Mouse (Mus musculus) hindbrain, embryonic 14.5 days (tissue): ENCODE measurements around the gene Dnajc8. TPM values are rescaled to one million over a fixed set of nuclear protein-coding genes. Genes with fewer than 3 reads are reported as not detected.

Source experiments
- ATAC-seq: fragments of 200-750 bp; cut with Nextera tagmentation; 2 replicates; pipeline ENCODE4 v1.8.0; 2017; ENCODE audit warnings: moderate number of reproducible peaks, mild to moderate bottlenecking, moderate TSS enrichment, moderate library complexity; ENCODE audit not compliant: low FRiP score
- DNase-seq: peaks from one replicate; pipeline ENCODE4 v3.0.0-alpha.2; 2015; ENCODE audit warnings: low spot score
- H3K27ac ChIP-seq: fragments of 300-500 bp; sonication (generic); 2 replicates; pipeline ENCODE4 v1.5.1; 2014; ENCODE audit warnings: mild to moderate bottlenecking, moderate library complexity
- H3K27me3 ChIP-seq: fragments of 300-500 bp; sonication (generic); 2 replicates; pipeline ENCODE4 v1.6.1; 2014; ENCODE audit warnings: mild to moderate bottlenecking, low read length, mixed read lengths; ENCODE audit not compliant: control insufficient read depth, insufficient read depth
- H3K36me3 ChIP-seq: fragments of 300-500 bp; sonication (generic); replicated peaks from 2 replicates; pipeline ENCODE4 v1.6.1; 2014; ENCODE audit not compliant: control insufficient read depth, insufficient read depth
- H3K4me1 ChIP-seq: fragments of 300-500 bp; sonication (generic); replicated peaks from 2 replicates; pipeline ENCODE4 v1.6.1; 2014; ENCODE audit warnings: antibody characterized with exemption, low read length, mixed read lengths; ENCODE audit not compliant: control insufficient read depth, insufficient read depth
- H3K4me2 ChIP-seq: fragments of 300-500 bp; sonication (generic); replicated peaks from 2 replicates; pipeline ENCODE4 v1.6.1; 2014; ENCODE audit warnings: mild to moderate bottlenecking, moderate library complexity
- H3K4me3 ChIP-seq: fragments of 300-500 bp; sonication (generic); replicated peaks from 2 replicates; pipeline ENCODE4 v1.5.1; 2014; ENCODE audit warnings: mild to moderate bottlenecking, low read length
- H3K9ac ChIP-seq: fragments of 300-500 bp; sonication (generic); 2 replicates; pipeline ENCODE4 v1.6.1; 2014
- H3K9me3 ChIP-seq: fragments of 300-500 bp; sonication (generic); 2 replicates; pipeline ENCODE4 v1.6.1; 2016; ENCODE audit warnings: low read length; ENCODE audit not compliant: control insufficient read depth
- WGBS: fragments of 180-500 bp; shearing (Covaris S2); extraction: QIAGEN DNeasy Blood & Tissue Kit; methylation state at CpG from one replicate; pipeline ENCODE4 v1.1.7; 2014; 5-methylcytosine and 5-hydroxymethylcytosine counted together
- polyA plus RNA-seq: library from polyadenylated mRNA; unstranded; fragments of >200 nt; fragmentation: Nextera tagmentation; extraction: Ambion mirVana; gene quantifications from 2 replicates; pipeline ENCODE4 v1.2.1, GENCODE M21; 2014

The Dnajc8 gene
- polyA plus RNA-seq, 1 experiment from 2014 or later = 136 TPM

DNA sequence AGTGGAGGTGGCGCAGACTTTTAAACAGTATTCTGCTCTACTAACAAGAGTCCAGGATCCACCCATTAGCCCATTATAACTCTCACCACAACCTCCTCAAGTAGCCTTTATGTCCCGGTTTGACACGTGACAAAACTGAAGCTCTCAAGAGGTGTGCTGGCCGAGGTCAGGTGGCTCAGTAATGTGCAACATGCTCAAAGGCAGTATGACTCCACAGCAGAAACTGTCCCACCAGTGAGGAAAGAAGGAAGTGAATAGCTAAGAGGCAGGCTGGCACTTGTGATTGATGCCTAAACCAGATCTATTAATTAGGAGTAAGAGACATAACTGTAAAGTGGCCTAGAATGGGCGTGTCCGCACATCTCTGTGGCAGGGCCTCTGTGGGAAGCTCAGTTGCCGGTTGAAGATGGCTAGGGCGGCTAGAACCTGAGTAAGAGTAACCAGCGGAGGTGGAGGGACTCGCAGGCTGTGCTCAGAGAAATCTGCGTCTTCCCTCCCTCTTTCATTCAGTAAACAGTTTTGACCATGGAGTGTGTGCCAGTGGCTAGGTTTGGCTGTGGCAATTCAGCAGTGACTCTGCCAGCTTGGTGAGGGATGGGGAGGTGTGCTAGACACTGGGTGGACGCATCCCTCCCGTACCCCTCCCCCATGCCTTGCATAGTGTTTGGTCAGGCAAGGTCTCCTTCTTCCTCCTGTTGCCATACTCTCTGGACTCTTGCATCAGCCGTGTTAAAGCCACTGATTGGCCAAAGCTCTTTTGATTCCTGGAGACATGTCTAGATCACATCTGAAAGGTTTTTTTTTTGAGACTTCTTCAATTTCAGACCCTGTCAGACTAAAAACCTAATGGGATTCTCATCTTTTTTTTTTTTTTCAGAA lies 21.7 kb upstream of the Dnajc8 start:
- Histone ChIP-seq H3K27ac (no peak overlapping the region), H3K9ac (no peak overlapping the region), H3K4me1 (peaks cover 9% of the 10 kb centered on the region; the same call in 1 of the 2 replicates), H3K9me3 (no peaks in the 10 kb centered on the region), H3K36me3 (no peaks in the 10 kb centered on the region), H3K4me2 (no peak overlapping the region), H3K27me3 (peaks cover 7% of the 10 kb centered on the region; the same call in 1 of the 2 replicates), H3K4me3 (no peak overlapping the region)
- 32% methylated on average over 14 of the region's 14 CpGs for WGBS
- no peak for ATAC-seq
- no peak for DNase-seq

DNA sequence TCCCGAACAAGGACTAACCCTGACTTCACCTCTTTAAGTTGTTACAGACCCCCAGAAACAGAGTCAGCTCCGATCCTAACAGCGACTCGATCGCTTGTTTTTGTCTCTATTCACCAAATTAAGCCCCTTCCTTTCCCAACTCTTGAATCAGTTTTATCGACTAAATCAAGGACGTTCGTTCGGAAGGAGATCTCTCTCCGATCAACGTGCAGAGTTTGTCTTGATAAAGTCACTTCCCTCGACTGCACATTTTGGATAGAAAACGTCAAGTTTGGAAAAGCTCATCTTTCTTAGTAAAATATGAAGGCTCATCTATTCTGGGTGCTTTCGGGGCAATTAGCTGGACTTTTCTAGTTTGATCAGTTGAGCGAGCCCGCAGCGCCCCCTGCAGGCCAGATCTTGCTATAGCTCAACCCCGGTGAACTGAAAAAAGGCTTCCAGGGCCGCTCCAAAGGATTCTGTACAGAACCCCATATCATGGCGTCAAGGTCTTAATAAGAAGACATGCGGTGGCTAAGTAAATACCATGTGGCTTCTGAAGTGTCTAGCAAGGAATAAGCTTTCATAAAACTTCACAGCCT lies 20.7 kb upstream of the Dnajc8 start:
- Histone ChIP-seq H3K9ac (peak overlapping the region; percentile 38), H3K4me1 (peaks cover 5% of the 10 kb centered on the region; the same call in 1 of the 2 replicates), H3K4me3 (peak overlapping the region; percentile 41), H3K27me3 (peaks cover 7% of the 10 kb centered on the region; the same call in 1 of the 2 replicates), H3K36me3 (no peaks in the 10 kb centered on the region), H3K9me3 (no peaks in the 10 kb centered on the region), H3K27ac (peak overlapping the region; percentile 68), H3K4me2 (peak overlapping the region; percentile 98)
- no peak for ATAC-seq
- WGBS = 2% methylated on average over 21 of the region's 21 CpGs
- peak; percentile 90 for DNase-seq

DNA sequence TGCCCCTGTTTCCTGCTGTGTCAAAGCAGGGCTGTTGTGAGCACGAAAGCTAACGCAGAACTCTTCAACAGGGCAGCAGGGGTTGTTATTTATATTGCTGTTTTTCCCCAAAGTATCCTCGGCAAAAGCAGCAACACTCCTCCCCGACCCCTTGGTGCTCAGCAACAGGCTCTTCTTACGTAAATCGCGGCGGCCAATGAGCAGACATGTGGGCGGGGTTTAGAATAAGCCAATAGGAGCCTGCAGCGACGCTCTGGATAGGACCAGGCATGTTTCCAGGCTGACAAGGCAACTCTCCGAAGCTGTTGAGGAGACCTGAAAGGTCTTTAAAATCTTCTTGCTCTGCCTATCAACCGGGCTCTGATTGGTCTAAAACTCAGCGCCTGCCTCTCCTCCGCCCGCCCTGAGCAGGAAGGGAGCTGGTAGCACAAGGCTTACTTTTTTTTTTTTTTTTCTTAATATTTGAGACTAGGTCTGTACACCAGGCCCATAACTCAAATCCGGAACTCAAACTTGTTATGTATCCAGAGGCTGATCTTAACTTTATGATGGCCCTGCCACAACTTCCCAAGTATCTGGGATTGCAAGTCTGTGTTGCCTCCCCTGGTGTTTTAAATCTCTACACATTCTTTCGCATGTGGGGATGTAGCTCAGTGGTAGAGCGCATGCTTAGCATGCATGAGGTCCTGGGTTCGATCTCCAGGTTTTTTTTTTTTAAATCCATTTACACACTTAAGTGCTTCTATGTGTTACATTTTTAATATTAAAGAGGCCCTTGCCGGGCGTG lies 19.8 kb upstream of the Dnajc8 start:
- peaks cover 5% of the 10 kb centered on the region; the same call in 1 of the 2 replicates for H3K4me1 ChIP-seq
- DNase-seq = peak; percentile 90
- peak overlapping the region; percentile 68 for H3K27ac ChIP-seq
- peak overlapping the region; percentile 38 for H3K9ac ChIP-seq
- no peaks in the 10 kb centered on the region for H3K9me3 ChIP-seq
- H3K36me3 ChIP-seq = no peaks in the 10 kb centered on the region
- ATAC-seq = peak; percentile 93
- peak overlapping the region; percentile 98 for H3K4me2 ChIP-seq
- WGBS = 21% methylated on average over 22 of the region's 22 CpGs
- H3K27me3 ChIP-seq = peaks cover 7% of the 10 kb centered on the region; the same call in 1 of the 2 replicates
- peak overlapping the region; percentile 41 for H3K4me3 ChIP-seq

DNA sequence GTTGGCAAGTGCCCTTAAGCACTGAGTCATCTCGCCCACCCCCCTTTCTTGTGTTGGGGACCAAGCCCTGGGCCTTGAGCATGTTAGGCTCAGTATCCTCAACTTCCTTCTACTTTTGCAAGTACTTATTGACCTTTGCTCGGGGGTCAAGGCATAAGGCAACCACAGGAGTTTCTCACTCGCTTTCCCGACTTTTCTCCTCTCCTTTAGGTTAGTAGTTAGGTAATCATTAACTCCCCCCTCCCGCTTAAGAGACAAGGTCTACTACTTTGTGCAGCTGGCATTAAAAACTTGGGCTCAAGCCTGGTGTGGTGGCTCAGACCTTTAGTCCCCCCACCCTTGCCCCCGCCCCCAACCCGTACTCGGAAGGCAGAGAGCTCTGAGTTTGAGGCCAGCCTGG lies 17.3 kb upstream of the Dnajc8 start:
- Histone ChIP-seq H3K9me3 (no peaks in the 10 kb centered on the region), H3K4me1 (peaks cover 5% of the 10 kb centered on the region; the same call in 1 of the 2 replicates), H3K9ac (no peak overlapping the region), H3K4me3 (no peak overlapping the region), H3K4me2 (no peak overlapping the region), H3K27ac (no peak overlapping the region), H3K36me3 (no peaks in the 10 kb centered on the region), H3K27me3 (peaks cover 7% of the 10 kb centered on the region; the same call in 1 of the 2 replicates)
- DNase-seq (no peak), ATAC-seq (no peak)
- WGBS = 69% methylated on average over 8 of the region's 8 CpGs

DNA sequence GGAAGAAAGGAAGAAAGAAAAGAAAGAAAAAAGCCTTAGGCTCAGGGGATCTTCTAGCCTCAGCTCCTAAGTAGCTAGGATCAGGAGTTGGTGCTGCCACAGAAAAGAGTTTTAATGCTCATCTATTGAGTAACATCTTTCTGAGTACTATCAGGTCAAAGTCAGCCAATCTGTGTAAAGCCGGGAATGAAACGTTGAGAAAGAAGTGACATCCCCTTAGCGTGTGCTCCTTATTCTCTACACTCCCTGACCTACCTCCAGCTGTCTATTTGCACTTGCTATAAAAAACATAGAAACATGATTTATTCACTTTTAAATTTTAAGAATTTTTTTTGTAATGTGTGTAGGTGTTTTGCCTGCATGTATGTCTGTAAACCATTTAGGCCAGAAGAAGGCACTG lies 16.2 kb upstream of the Dnajc8 start:
- DNase-seq = no peak
- H3K36me3 ChIP-seq = no peaks in the 10 kb centered on the region
- H3K9ac ChIP-seq = no peak overlapping the region
- no peak overlapping the region for H3K4me3 ChIP-seq
- no peaks in the 10 kb centered on the region for H3K27me3 ChIP-seq
- H3K4me1 ChIP-seq = peaks cover 5% of the 10 kb centered on the region; the same call in 1 of the 2 replicates
- H3K27ac ChIP-seq = no peak overlapping the region
- no peak for ATAC-seq
- WGBS = 91% methylated on average over 3 of the region's 3 CpGs
- no peaks in the 10 kb centered on the region for H3K9me3 ChIP-seq
- no peak overlapping the region for H3K4me2 ChIP-seq

DNA sequence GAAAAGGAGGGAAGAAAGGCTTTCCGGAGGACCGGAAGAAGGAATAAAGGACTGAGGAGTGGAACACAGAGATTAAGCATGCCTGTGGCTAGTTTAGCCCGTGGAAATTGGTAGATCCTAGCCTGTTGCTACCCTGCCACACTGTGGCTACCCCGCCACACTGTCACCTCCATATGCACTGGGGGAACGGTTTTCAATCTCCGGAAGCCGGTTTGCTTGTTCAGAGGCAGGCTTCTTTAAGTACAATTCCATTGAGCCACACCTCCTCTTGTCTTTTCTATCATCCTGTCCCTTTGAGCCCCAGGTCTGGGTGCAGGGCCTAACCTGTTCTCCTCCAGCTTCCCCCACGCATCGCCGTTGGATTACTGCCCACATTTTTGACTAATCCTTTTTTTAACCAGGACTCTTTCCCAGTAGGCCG lies 11.0 kb upstream of the Dnajc8 start:
- Histone ChIP-seq H3K27ac (no peak overlapping the region), H3K9ac (no peak overlapping the region), H3K27me3 (no peaks in the 10 kb centered on the region), H3K36me3 (peaks cover 3% of the 10 kb centered on the region; the same call in 1 of the 2 replicates), H3K4me3 (no peak overlapping the region), H3K4me1 (no peaks in the 10 kb centered on the region), H3K4me2 (no peak overlapping the region), H3K9me3 (no peaks in the 10 kb centered on the region)
- WGBS = 18% methylated on average over 11 of the region's 11 CpGs
- no peak for DNase-seq
- no peak for ATAC-seq

DNA sequence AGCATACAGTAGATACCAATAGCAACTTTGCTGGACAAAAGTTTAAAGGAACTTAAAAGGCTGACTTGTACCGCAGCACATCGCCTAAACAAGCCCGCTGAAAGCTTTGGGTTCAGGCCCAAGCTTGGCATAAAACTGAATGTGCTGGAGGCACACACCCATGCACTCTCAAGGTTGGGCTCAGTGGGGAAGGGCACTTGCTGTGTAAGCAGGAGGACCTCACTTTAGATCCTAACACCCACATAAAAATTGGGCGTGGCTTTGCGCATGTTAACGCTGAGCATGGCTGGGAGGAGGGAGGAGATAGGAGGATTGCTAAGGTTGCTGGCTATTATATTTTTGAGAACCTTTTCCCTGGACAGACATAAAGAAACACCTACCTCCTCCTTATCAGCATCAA lies 10.5 kb upstream of the Dnajc8 start:
- DNase-seq (no peak), ATAC-seq (no peak)
- Histone ChIP-seq H3K4me2 (no peak overlapping the region), H3K9ac (no peak overlapping the region), H3K4me1 (no peaks in the 10 kb centered on the region), H3K9me3 (no peaks in the 10 kb centered on the region), H3K27me3 (no peaks in the 10 kb centered on the region), H3K27ac (no peak overlapping the region), H3K4me3 (no peak overlapping the region), H3K36me3 (peaks cover 7% of the 10 kb centered on the region)
- WGBS = 43% methylated on average over 6 of the region's 6 CpGs

DNA sequence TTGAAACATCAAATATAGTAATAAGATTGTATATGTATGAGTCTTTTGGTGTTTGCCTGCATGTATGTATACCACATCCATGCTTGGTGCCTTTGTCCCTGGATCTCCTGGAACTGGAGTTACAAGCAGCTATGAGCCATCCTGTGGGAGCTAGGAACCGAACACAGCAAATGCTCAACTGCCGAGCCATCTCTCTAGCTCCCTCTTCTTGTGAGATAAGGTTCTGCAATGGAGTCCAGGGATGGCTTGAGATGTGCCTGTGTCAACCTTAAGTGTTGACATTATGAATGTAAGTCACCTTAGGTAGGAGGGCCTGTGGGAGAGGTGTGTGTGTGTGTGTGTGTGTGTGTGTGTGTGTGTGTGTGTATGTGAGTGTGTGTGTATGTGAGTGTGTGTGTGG lies 8.7 kb upstream of the Dnajc8 start:
- no peak overlapping the region for H3K9ac ChIP-seq
- H3K27ac ChIP-seq = no peak overlapping the region
- H3K4me3 ChIP-seq = no peak overlapping the region
- H3K9me3 ChIP-seq = no peaks in the 10 kb centered on the region
- no peaks in the 10 kb centered on the region for H3K27me3 ChIP-seq
- no peak for ATAC-seq
- 53% methylated on average over 2 of the region's 2 CpGs for whole genome bisulfite sequencing
- no peak for DNase-seq
- H3K4me2 ChIP-seq = no peak overlapping the region
- peaks cover 8% of the 10 kb centered on the region for H3K4me1 ChIP-seq
- H3K36me3 ChIP-seq = peaks cover 21% of the 10 kb centered on the region
